Mouse (Mus musculus) kidney, adult 2 months (tissue): ENCODE results near the gene Tank.

ENCODE experiments used
- CTCF ChIP-seq: fragments of 200-500 bp; conservative IDR thresholded peaks from 2 replicates; pipeline ENCODE4 v1.5.1; 2011; ENCODE audit warnings: low read depth, mild to moderate bottlenecking, control low read depth, low read length, moderate library complexity, mixed read lengths; ENCODE audit not compliant: insufficient read depth, insufficient read length
- POLR2A ChIP-seq: fragments of 200-500 bp; IDR thresholded peaks from one replicate; pipeline ENCODE4 v1.6.1; 2011; ENCODE audit warnings: low read depth, low read length, control low read depth

- TF ChIP-seq CTCF: no peak
- no peak for TF ChIP-seq POLR2A
Measured at GRCm38 (mm10) chr2:61656421-61657411, 78.3 kb downstream of the Tank start.
